Mouse (Mus musculus) ES-Bruce4 (cell line): ENCODE data around the gene Snf8.

Source experiments
- CTCF ChIP-seq: IDR thresholded peaks from one replicate; pipeline ENCODE4 v1.8.1; 2011; ENCODE audit warnings: low read depth, low read length
- POLR2A ChIP-seq: IDR thresholded peaks from one replicate; pipeline ENCODE4 v1.8.1; 2011; ENCODE audit warnings: low read length; ENCODE audit not compliant: insufficient read depth

DNA sequence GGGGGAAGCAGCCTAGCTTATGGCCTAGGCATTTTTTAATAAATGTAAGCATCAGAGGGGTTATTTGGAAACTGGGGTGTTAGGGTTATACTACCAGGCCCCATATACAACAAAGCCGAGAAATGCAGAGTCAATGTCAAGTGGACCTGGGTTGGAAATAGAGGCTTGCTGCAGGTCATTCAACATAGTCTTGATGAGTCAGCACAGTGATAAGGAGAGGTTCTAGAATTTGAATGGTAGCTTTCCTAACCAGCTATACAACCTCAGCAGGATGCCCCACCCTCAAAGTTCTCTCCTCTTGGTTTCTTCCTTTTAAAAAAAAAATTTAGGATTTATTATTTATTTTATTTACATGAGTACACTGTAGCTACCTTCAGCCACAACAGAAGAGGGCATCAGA lies 36.3 kb downstream of the Snf8 start:
- no peak for TF ChIP-seq CTCF
- no peak for TF ChIP-seq POLR2A
